Mouse (Mus musculus) adrenal gland, postnatal 36 days (tissue): Measurements from ENCODE around the gene Hand2. TPM values are rescaled to one million over a fixed set of nuclear protein-coding genes. Genes with fewer than 3 reads are reported as not detected.

ENCODE experiments used
- DNase-seq, 2 experiments: peaks; one replicate each; pipeline ENCODE4 v3.0.0; 2021; ENCODE audit warnings: mixed read lengths in 1 of 2
- long read RNA-seq, 2 experiments: library from polyadenylated mRNA; stranded (forward); transcript quantifications; one replicate each; pipeline ENCODE4 v2.0.0; 2021; ENCODE audit warnings: borderline sequencing depth in 2 of 2
- total RNA-seq, 2 experiments: library from RNA; stranded (reverse); gene quantifications; 2 replicates each; pipeline ENCODE4 v1.2.3; 2021

Gene Hand2
- total RNA-seq: 10 to 100 TPM; 26.4 to 27.5 TPM
- long read RNA-seq, experiment 1, transcript Hand2-201 (2 exons, 2,351 nt): major isoform, 31 of 36 reads
- long read RNA-seq, experiment 1, partial matches to known transcripts: 0 of 36 reads
- long read RNA-seq, experiment 1, other reads (novel, unspliced or antisense): 5 of 36 reads
- long read RNA-seq, experiment 2, transcript Hand2-201 (2 exons, 2,351 nt): major isoform, 20 of 22 reads
- long read RNA-seq, experiment 2, partial matches to known transcripts: 0 of 22 reads
- long read RNA-seq, experiment 2, other reads (novel, unspliced or antisense): 2 of 22 reads

- DNase-seq: peak; percentile 26 to 30
Measured at GRCm38 (mm10) chr8:57320851-57321743, at the start of gene Hand2. TSS of gene Hand2 (plus strand) at chr8:57320983.

DNA sequence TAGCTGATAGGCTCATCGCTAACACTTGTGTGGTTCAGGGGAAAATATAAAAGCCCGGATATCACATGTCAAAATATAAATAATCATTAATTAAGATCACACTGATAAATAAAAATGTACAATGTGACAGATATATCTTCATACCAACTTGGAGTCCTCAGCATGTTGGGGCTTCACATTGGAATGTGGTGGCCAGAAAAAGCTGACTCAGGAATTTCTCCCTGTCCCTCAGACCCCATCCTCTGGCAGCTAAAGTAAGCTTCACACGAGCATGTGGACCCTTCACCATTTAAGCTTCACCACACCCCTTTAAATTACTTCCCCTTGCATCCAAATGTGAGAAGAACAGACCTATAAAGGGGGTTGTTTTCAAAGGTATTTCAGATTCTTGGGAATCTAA lies 47.7 kb upstream of the Hand2 start:
- no peak for DNase-seq

DNA sequence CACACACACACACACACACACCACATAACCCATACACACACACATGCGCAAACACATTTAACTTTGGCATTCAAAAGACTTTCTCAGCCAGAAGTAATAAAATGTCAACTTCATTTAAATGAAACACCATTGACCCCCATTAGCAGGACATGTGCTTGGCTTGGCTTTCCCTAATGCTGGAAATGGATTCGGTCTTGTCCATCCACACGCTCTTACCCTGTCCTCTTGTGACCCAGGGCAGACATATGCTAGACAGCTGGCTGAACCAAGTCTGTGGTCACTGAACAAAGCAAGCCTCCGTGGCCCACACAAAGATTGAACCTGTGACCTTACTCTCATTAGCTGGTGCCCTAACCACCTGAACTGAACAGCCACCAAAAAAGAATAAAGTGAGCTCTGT lies 27.3 kb upstream of the Hand2 start:
- DNase-seq: no peak

- no peak for DNase-seq
Measured at GRCm38 (mm10) chr8:57303513-57303912, 17.3 kb upstream of the Hand2 start.

- no peak for DNase-seq
Measured at GRCm38 (mm10) chr8:57304944-57305343, 15.8 kb upstream of the Hand2 start.

DNA sequence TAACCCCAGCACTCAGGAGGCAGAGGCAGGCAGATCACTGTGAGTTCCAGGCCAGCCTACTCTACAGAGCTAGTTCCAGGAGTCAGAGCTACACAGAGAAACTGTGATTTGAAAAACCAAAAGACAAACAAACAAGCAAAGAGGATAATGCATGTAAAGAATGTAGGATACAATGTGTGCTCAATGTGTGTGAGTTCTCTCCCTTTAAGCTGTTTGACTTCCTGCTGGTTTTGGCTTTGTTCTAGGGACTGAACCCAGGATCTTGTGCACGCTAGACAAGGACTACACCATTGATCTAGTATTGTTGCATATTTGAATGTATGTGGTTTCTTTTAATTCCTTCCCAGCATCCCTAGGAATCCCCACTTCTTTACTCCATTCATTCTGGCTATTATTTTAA lies 14.3 kb upstream of the Hand2 start:
- DNase-seq: no peak

DNA sequence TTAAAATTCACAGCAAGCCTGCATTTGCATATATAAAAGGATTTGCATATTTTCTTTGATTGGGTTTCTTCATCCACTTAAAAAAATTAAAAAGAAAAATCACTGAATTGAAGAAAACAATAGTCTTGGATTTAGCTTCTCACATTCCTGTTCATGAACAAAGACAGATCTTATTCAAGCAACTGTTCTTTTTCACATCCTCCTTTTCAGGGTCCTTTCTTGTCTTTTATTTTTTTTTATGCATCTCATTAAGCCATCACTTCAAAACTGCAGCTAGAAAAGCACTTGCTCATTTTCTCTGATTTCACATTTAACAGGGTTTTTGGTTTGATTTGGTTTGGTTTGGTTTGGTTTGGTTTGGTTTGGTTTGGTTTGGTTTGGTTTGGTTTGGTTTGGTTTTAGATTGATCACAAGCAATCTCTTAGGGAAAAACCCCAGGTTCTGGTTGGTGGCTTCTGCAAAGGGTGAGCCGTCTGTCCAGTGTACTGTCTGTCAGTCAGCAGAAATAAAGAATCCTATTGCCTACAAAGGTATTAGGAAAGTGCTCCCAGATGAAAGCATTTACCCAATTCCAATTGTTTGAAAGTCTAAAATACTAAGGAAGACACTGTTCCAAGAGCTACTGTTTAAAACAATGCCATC lies 10.8 kb upstream of the Hand2 start:
- no peak for DNase-seq

DNA sequence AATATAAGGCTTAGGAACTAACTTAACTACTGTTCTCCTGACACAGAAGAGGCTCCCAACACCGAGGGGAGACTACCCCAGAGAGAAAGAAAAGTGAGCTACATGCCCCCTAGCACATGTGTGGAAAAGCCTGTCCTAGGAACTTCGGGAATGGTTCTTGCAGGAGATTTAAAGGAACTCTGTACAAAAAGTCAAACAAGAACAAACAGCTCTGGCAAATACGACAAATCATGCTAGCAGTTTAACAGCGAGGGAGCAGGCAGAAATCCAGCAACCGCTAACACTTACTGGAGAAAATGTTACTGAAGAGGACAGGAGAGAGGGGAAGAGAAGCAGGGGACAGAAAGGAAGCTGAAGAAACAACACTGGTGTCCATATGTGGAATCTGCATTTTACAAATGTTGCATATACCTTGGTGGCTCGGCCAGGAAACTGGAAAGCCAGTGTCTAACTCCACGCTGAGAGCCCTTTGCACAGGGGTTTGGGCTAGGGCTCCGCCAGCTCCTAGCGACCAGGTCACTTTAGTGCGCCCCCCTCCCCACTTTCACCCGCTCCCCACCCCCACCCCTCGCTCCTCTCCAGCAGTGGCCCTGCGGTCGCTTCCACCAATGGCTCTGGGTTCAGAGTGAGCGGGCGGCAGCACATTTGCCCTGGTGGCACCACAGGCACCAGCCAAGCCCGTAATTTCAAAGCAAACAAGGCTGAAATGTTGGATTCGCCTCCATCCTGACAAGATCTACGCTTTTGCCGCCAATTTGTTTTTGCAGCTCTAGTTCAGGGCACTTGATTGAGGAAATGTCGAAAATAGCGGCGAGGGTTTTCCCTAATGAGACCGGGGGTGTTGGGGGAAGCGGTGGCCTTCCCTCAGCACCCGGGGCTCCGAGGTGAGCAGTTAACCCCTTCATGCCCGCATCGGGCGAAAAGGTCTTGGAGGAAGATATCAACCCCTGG lies 8.5 kb upstream of the Hand2 start:
- no peak for DNase-seq

DNA sequence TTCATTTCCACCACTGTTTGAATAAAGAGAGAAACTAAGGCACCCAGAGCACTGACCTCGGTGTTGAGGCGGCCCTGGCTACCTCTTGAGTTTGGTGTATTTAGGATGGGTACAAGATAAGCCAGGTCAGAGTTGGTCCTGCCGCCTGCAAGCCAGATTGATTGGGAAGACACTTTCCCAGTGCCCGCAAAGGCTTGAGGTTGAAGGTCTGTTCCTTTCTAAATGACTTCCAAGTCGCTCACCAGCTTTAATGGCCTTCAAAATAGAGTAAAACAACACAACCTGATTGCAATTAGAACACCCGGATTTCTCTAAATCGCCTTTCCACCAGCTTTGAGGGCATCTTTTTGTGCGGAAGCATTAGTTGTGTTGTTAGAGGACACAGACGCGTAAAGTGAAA lies 7.2 kb upstream of the Hand2 start:
- DNase-seq: no peak

DNA sequence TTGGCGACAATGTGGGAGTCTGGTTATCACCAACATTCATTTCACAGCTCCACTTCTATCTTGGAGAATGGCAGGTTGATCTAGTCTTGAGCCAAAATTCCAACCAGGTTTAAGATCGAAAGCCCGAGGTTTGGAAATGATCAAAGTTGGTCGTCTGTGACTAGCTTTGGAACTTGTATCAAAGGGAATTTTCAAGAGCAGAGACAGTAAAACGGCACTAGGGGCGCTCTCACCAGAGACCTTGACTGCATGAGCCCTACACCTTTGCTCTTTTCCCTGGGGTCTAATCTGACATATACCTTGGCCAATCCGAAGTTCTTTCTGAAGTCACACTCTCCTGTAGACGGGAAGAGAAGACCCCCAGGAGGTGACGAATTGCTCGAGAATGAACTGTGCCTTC lies 6.6 kb upstream of the Hand2 start:
- DNase-seq: no peak

DNA sequence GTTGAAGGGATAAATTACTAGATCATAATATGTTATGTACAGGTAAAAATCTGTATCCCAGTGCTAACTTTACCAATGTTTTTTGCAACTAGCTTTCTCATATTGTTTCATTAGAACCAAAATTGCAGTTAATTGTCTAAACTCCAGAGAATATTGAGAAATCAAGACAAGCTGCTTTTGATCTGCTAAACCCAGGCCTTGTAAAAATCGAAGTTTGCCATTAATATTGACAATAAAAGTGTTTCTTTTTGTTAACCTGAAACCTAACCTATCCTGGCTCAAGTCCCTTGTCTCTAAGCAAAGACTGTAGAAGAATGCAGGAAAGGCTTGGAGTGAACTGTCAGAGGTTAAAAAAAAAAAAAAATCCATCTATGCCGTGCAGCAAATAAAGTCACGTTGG lies 5.3 kb upstream of the Hand2 start:
- DNase-seq: no peak

DNA sequence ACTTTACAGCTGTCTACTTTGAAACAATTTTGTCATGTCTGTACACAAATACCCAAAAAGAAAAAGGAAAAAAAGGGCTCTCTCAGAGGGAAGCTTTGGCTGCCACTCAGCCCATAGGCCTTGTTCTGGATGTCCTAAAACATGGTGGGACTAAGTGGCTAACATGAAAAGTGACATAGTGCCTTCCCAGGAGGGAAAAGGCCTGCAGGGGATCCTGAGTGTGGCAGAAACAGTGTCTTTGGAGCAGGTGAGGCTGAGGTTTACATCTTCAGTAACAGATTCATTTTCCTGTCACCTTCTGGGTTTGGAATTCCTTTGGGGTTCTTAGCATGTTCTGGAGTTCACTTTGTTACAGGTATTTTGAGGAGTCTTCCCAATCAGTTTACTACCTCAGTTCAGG lies 3.7 kb upstream of the Hand2 start:
- no peak for DNase-seq

- no peak for DNase-seq
Measured at GRCm38 (mm10) chr8:57317890-57318480, 2.8 kb upstream of the Hand2 start.

GRCm38 (mm10) chr8:57319092-57319980 lies 1.4 kb upstream of the Hand2 start:
- DNase-seq: no peak

- DNase-seq: no peak
Measured at GRCm38 (mm10) chr8:57319981-57320585, 700 bp upstream of the Hand2 start.

- DNase-seq: no peak
Measured at GRCm38 (mm10) chr8:57321898-57322895, 1.4 kb downstream of the Hand2 start.

GRCm38 (mm10) chr8:57322961-57323941 lies 2.5 kb downstream of the Hand2 start:
- DNase-seq: no peak
